Mouse (Mus musculus): ENCODE measurements around the gene Wdr43.

DNA sequence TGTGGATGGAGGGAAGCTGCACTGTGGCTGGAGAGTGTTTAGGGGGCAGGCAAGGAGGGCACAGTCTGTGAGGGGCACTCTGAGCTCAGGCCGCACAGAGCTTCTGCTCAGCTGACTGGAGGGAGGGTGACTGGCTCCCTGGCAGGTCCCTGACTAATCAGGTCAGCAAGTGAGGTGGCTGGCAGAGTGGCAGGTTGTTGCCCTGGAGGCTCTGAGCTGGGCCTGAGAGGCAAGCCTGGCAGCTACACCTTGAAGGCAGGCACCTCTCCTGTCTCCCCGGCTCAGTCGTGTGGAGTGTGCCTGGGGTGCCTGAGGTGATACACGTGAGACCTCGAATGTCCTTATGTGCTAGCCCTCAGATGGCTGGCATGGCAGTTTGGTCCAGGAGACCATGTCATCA lies 80.7 kb downstream of the Wdr43 start:
- TF ChIP-seq GATA1 (IDR thresholded peaks at IDR 0.05; ENCODE audit: borderline replicate concordance, low read length) = no peak
- TF ChIP-seq FLI1 (IDR thresholded peaks at IDR 0.05; ENCODE audit: low read length) = no peak

Measured in megakaryocyte, embryonic 14.5 days (primary cell).